Mouse (Mus musculus): ENCODE results near the gene Tspan15. TPM values are rescaled to one million over a fixed set of nuclear protein-coding genes. Genes with fewer than 3 reads are reported as not detected.
A peak's percentile ranks its signal among the peaks of the same experiment; 100 is the strongest.

The Tspan15 gene
- 0.20 and 0.80 TPM in 2 replicates for total RNA-seq (2015)
- 0.18 and 0.24 TPM in 2 replicates for total RNA-seq (2017)

DNA sequence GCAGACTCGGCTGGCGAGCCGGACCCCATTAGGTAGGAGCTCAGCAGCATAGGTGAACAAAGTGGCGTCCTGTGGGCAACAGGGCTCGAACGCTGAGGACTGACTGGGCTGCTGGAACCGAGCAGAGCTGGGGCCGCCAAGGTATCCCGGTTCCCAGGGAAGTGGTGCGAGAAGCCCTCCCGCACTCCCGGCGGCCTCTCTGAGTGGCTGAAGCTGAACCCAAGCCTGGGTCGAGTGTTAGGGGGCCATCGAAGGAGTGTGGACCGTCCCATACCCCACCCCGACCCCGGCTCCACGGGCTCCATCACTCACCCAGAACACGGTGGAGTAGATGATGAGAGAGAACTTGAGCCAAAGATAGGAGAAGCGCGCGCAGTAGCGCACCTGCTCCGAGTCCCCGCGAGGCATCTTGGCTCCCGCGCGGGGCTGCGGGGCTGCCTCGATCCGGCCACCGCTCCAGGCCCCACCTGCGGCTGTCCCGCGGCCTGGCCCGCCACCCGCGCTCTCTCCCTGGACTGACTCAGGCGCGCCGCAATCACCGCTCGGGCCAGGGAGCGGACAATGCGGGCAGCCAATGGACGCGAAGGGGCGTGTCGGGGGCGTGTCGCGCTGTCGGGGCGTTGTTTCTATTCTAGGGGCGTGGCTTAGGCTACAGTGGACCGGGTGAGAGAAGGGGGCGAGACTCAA, at the start of gene Tspan15:
Tspan15 (minus strand) TSS at position 544 of the 687 bp plus-strand sequence.
- ATAC-seq (ENCODE audit: poor library complexity, severe bottlenecking), result peak; percentile 97

DNA sequence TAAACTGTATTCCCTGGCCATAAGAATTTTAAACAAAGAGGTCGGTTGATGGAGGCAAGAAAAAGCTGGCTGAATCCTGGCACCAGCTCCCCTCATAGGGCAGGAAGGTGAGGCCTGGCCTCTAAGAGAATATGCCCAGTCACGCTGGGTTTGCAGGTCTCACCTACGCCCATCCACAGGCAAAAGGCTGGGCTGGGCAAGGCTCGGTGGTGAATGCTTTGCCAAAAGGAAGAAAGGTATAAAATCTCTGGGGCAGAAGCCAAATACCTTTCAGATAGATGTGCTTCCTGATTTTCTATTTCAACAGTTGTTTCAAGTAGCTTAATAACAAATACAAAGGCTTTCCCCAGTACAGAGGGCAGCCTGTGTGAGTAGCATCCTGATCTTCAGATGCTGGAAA, 48.6 kb upstream of the Tspan15 start:
- no peak for ATAC-seq (ENCODE audit: poor library complexity, severe bottlenecking)

DNA sequence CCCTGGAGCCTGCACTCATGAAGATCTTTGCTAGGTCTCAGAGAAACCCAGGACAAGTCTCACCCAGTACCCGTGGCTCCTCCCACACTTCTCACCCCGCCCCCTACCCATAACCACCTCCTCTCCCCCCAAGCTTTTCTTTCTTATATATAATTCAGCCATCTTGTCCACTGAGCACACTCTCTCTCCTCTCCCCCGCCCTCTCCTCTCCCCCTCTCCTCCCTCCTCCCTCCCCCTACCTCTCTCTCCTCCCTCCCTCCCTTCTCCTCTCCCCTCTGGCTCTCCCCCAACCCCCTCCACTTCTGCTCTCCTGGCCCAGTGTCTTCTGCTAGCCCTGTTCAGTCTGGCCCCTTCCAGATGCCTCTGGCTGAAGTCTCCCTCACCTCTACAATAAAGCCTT, 48.0 kb upstream of the Tspan15 start:
- no peak for ATAC-seq (ENCODE audit: poor library complexity, severe bottlenecking)

GRCm38 (mm10) chr10:62277499-62278293, 46.6 kb upstream of the Tspan15 start:
- no peak for ATAC-seq (ENCODE audit: poor library complexity, severe bottlenecking)

- peak; percentile 72; the same call in 1 of the 2 replicates for ATAC-seq (ENCODE audit: poor library complexity, severe bottlenecking)
Measured at GRCm38 (mm10) chr10:62275235-62275634, 44.2 kb upstream of the Tspan15 start.

DNA sequence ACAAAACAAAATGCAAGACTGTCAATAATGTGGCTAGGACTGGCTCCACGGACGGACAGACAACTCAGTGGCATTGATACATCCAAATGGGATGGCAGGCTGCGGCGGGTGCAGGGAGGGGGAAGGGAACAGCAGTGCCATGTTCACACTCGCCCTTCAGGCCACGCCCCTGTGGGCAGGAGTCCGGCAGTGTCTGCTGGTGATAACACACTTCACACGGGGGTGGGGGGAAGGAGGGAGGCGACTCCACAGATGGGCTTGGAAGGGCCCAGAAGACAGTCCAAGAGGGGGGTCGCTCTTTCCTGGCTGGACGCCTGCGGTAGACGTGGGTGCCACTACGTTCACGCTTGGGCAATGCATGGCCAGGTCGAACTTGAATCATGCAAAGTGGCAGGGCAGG, 38.2 kb upstream of the Tspan15 start:
- ATAC-seq (ENCODE audit: poor library complexity, severe bottlenecking), result no peak

DNA sequence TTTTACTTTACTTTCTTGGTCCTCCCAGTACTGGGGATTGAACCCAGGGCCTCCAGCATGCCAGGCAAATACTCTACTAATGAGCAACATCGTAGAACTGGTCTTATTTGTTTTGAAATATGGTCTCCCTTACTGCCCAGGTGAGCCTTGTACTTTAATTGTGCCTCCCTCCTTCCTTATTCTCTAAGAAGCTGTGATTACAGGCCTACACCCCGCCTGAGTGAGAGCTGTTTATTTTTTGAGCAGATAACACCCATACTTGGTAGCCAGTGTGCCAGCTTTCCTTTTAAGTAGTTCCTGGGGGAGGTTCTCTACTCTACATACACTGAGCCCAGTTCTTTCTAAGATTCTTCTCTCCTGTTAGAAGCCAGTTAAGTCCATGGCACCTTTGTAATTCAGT, 33.2 kb upstream of the Tspan15 start:
- no peak for ATAC-seq (ENCODE audit: poor library complexity, severe bottlenecking)

DNA sequence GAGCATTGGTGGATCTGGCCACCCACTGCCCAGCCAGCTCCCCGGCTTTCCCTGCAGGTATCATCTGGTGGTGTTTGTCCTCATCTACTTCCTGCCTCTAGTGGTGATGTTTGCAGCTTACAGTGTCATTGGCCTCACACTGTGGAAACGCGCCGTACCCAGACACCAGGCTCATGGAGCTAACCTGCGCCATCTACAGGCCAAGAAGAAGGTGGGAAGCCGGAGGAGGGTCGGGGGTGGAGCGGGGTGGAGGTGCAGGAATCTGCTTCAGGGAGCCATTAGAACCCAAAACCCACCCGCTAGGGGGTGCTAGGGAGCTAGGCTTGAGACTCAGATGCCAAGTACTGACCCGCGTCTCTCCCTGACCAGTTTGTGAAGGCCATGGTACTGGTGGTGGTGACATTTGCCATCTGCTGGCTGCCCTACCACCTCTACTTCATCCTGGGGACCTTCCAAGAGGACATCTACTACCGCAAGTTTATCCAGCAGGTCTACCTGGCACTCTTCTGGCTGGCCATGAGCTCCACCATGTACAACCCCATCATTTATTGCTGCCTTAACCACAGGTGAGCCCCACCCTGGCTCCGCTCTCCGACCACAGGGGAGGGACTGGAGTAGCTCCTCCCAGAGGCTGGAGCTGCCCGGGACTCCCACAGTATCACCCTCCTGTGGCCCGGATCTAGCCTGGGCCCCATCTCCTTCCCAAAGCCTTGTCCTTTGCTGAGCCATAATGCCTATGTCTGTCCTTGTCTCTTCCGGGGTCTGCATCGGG, 30.2 kb upstream of the Tspan15 start:
- ATAC-seq (ENCODE audit: poor library complexity, severe bottlenecking), result peak; percentile 90

- no peak for ATAC-seq (ENCODE audit: poor library complexity, severe bottlenecking)
Measured at GRCm38 (mm10) chr10:62258298-62258697, 27.2 kb upstream of the Tspan15 start.

GRCm38 (mm10) chr10:62252496-62253235, 21.6 kb upstream of the Tspan15 start:
- ATAC-seq (ENCODE audit: poor library complexity, severe bottlenecking), result no peak

DNA sequence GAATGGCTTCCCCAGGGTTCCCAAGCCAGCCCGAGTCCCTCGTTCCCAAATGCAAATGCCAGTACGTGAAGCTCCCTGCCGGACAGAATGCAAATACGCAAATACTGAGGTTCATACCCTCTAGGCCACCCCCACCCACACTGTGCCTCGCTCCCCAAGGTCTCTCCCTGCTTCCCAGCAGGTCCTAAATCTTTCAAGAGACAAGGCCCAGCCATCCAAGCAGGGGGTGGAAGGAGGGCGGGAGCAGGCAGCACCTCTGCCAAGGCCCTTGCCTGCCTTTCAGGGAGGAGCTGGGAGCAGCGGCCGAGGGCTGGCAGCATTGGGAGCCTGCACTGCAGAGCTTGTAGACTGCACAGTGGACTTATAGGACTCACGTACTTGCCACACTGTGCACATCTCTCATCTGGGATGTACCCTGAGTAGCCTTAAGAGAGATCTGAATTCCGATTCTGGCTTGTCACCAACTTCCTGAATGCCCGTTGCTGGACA, 21.0 kb upstream of the Tspan15 start, which contains the start of gene Tacr2:
Tacr2 (plus strand) TSS at position 439 of the 489 bp plus-strand sequence.
- no peak for ATAC-seq (ENCODE audit: poor library complexity, severe bottlenecking)

GRCm38 (mm10) chr10:62247815-62248214, 16.8 kb upstream of the Tspan15 start:
- ATAC-seq (ENCODE audit: poor library complexity, severe bottlenecking), result no peak

- no peak for ATAC-seq (ENCODE audit: poor library complexity, severe bottlenecking)
Measured at GRCm38 (mm10) chr10:62247156-62247555, 16.1 kb upstream of the Tspan15 start.

- no peak for ATAC-seq (ENCODE audit: poor library complexity, severe bottlenecking)
Measured at GRCm38 (mm10) chr10:62244067-62244466, 13.0 kb upstream of the Tspan15 start.

DNA sequence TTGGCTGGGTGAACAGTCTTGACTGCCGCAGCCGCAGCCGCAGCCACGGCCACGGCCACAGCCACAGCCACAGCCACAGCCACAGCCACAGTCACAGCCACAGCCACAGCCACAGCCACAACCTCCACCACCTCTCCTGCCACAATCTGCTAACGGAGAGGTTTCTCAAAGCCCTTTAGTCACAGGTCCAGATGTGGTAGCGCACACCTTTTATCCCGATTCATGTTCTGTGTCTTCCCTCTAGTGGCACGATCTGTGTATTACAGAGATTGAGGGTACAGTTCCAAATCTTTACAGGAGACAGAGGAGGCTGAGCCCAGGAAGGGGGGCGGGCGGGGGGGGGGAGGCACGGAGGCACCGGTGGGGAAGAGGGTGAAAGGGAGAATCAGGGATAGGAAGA, 11.8 kb upstream of the Tspan15 start:
- peak; percentile 45 for ATAC-seq (ENCODE audit: poor library complexity, severe bottlenecking)

- no peak for ATAC-seq (ENCODE audit: poor library complexity, severe bottlenecking)
Measured at GRCm38 (mm10) chr10:62242358-62242757, 11.3 kb upstream of the Tspan15 start.

GRCm38 (mm10) chr10:62239270-62239669, 8.2 kb upstream of the Tspan15 start:
- no peak for ATAC-seq (ENCODE audit: poor library complexity, severe bottlenecking)

GRCm38 (mm10) chr10:62238688-62239087, 7.6 kb upstream of the Tspan15 start:
- ATAC-seq (ENCODE audit: poor library complexity, severe bottlenecking), result no peak

GRCm38 (mm10) chr10:62237205-62237604, 6.2 kb upstream of the Tspan15 start:
- no peak for ATAC-seq (ENCODE audit: poor library complexity, severe bottlenecking)

GRCm38 (mm10) chr10:62236165-62236564, 5.1 kb upstream of the Tspan15 start:
- no peak for ATAC-seq (ENCODE audit: poor library complexity, severe bottlenecking)

All from megakaryocyte, adult 5-6 weeks (primary cell).